Mouse (Mus musculus): Measurements from ENCODE around the gene Cdc27.

DNA sequence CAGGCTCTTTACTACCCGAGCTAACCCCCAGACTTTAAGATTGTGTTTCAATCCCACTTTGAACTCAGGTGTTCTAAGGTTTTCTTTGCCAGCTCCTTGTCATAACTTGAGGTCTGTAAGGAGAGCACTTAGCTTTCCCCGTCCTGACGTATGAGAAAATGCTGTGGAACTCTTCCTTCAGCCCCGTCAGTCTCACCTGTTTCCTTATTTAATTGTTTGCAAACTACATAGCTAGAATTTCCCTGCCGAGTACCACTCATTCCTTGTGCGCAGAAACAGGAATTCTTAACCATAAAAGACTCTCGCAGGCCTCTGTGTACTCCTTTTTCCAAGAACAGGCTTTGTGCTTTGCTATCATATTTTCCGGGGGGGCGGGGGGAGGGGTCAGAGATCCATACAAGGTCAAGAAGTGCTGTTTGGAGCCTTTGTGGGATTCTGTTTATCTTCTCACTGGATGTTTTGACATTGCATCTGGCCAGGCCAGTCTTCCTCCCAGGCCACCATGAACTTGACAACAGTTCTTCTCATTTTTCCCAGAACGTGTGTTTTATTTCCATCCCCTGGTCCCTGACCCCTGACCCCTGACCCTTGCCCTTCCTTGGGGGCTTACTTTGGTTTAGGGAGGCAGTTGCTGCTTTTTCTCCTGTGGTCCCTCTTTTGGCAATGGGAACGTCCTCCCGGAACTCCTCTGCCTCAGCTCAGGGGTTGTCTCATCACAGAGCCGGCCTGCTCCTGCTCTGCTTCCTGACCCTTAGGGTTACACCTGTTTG is 41.8 kb upstream of the Cdc27 start:
- TF ChIP-seq MAFK (IDR thresholded peaks at IDR 0.05; ENCODE audit: insufficient read depth, low read depth, low read length) (no peak), CHD2 (IDR thresholded peaks at IDR 0.05; ENCODE audit: low read depth, low read length) (no peak)

Data from ES-E14 (cell line).